Mouse (Mus musculus) lung, postnatal 0 days (tissue): ENCODE measurements around the gene C3. TPM values are rescaled to one million over a fixed set of nuclear protein-coding genes. Genes with fewer than 3 reads are reported as not detected.

Experiments
- ATAC-seq: fragments of 200-750 bp; cut with Nextera tagmentation; 2 replicates; pipeline ENCODE4 v1.8.0; 2017; ENCODE audit warnings: moderate library complexity
- DNase-seq: peaks from one replicate; pipeline ENCODE4 v3.0.0-alpha.2; 2016; ENCODE audit warnings: low spot score
- H3K27ac ChIP-seq: fragments of 300-500 bp; sonication (generic); 2 replicates; pipeline ENCODE4 v1.5.1; 2014; ENCODE audit warnings: antibody characterized with exemption, mild to moderate bottlenecking, low read length, mixed read lengths
- H3K27me3 ChIP-seq: fragments of 300-500 bp; sonication (generic); replicated peaks from 2 replicates; pipeline ENCODE4 v1.6.1; 2014; ENCODE audit warnings: low read length, mixed read lengths; ENCODE audit not compliant: insufficient read depth
- H3K36me3 ChIP-seq: fragments of 300-500 bp; sonication (generic); 2 replicates; pipeline ENCODE4 v1.6.1; 2014; ENCODE audit warnings: low read length, mixed read lengths; ENCODE audit not compliant: insufficient read depth
- H3K4me1 ChIP-seq: fragments of 300-500 bp; sonication (generic); 2 replicates; pipeline ENCODE4 v1.6.1; 2014; ENCODE audit warnings: antibody characterized with exemption, low read depth, low read length, mixed read lengths; ENCODE audit not compliant: insufficient read depth
- H3K4me2 ChIP-seq: fragments of 300-500 bp; sonication (generic); replicated peaks from 2 replicates; pipeline ENCODE4 v1.6.1; 2014; ENCODE audit warnings: low read depth, mild to moderate bottlenecking, low read length, moderate library complexity, mixed read lengths
- H3K4me3 ChIP-seq: fragments of 300-500 bp; sonication (generic); 2 replicates; pipeline ENCODE4 v1.5.1; 2014; ENCODE audit warnings: low read depth, low read length
- H3K9ac ChIP-seq: fragments of 300-500 bp; sonication (generic); replicated peaks from 2 replicates; pipeline ENCODE4 v1.6.1; 2014; ENCODE audit warnings: low read depth, mild to moderate bottlenecking
- H3K9me3 ChIP-seq: fragments of 300-500 bp; sonication (generic); 2 replicates; pipeline ENCODE4 v1.6.1; 2016; ENCODE audit warnings: low read length, mixed read lengths
- CTCF ChIP-seq: IDR thresholded peaks from 2 replicates; pipeline ENCODE4 v1.5.1; 2016; ENCODE audit warnings: antibody characterized with exemption, mild to moderate bottlenecking
- EP300 ChIP-seq: IDR thresholded peaks from 2 replicates; pipeline ENCODE4 v1.6.1; 2016; ENCODE audit warnings: antibody characterized with exemption, mild to moderate bottlenecking, control low read depth
- WGBS: fragments of 180-500 bp; shearing (Covaris S2); extraction: QIAGEN DNeasy Blood & Tissue Kit; methylation state at CpG from one replicate; pipeline ENCODE4 v1.1.7; 2014; 5-methylcytosine and 5-hydroxymethylcytosine counted together
- polyA plus RNA-seq: library from polyadenylated mRNA; unstranded; fragments of >200 nt; fragmentation: Nextera tagmentation; extraction: Ambion mirVana; gene quantifications from 2 replicates; pipeline ENCODE4 v1.2.1, GENCODE M21; 2015

Gene C3
- polyA plus RNA-seq, 1 experiment from 2014 or later: 55.0 TPM

DNA sequence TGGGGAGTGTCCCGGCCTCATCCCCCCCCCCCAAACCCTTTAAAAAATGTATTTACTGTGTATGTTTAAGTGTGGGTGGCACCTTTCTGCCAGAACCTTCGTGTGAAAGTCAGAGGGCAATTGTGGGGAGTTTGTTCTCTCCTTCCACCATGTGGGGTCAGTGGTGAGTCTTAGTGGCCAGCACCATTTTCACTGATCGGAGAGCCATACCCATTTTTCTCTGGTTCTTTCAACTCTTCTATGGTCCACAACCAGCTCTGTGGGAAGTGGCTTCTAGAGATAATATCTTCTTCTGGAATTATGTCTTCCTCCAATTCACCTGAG lies 8.1 kb downstream of the C3 start:
- Histone ChIP-seq H3K27me3 (no peaks in the 10 kb centered on the region), H3K9ac (no peak overlapping the region), H3K9me3 (no peaks in the 10 kb centered on the region), H3K4me3 (no peak overlapping the region), H3K4me2 (no peak overlapping the region), H3K4me1 (no peaks in the 10 kb centered on the region), H3K27ac (no peak overlapping the region), H3K36me3 (no peaks in the 10 kb centered on the region)
- ATAC-seq (no peak), DNase-seq (peak; percentile 69)
- WGBS: 16% methylated on average over 3 of the region's 3 CpGs
- TF ChIP-seq EP300 (no peak), CTCF (peak; percentile 72)

DNA sequence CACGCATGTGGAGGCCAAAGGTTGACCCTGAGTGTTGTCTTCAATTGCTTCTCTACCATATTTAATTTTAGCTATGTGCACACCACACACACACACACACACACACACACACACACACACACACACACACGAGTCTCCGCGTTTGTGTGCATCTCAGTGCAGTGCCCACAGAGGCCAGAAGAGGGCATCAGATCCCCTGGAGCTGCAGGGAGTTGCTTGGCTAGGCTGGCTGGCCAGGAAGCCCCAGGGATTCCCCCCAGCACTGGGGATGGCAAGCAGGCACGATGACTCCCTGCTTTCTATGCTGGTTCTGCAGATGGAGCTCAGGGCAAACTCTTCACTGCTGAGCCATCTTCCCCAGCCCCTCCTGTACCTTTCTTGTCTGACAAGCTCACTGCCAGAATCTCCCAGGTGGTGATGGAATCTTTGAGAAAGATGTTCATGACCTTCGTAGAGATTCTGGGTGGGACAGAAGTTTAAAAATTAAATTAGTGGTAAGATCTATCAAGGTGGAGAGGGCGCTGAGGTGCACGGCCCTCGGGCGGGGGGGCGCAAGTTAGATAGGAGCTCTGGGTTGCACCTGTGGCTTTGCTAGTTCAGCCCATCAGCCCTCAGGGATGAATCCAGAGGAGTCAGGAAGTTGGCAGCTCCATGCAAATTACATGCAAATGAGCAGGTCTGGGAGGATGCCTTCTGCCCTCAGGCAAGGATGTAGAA lies 8.6 kb downstream of the C3 start:
- no peaks in the 10 kb centered on the region for H3K4me1 ChIP-seq
- H3K9me3 ChIP-seq: no peaks in the 10 kb centered on the region
- H3K27ac ChIP-seq: no peak overlapping the region
- ATAC-seq (peak; percentile 39), DNase-seq (peak; percentile 58)
- 25% methylated on average over 11 of the region's 11 CpGs for whole genome bisulfite sequencing
- no peak overlapping the region for H3K4me2 ChIP-seq
- H3K9ac ChIP-seq: no peak overlapping the region
- H3K4me3 ChIP-seq: no peak overlapping the region
- TF ChIP-seq EP300 (no peak), CTCF (peak; percentile 89)
- no peaks in the 10 kb centered on the region for H3K36me3 ChIP-seq
- H3K27me3 ChIP-seq: no peaks in the 10 kb centered on the region

GRCm38 (mm10) chr17:57218335-57218900 lies 9.5 kb downstream of the C3 start:
- H3K36me3 ChIP-seq: no peaks in the 10 kb centered on the region
- H3K9ac ChIP-seq: no peak overlapping the region
- H3K27ac ChIP-seq: no peak overlapping the region
- H3K4me3 ChIP-seq: no peak overlapping the region
- WGBS: 52% methylated on average over 12 of the region's 12 CpGs
- no peaks in the 10 kb centered on the region for H3K9me3 ChIP-seq
- ATAC-seq: no peak
- no peak for DNase-seq
- no peak for TF ChIP-seq EP300
- no peaks in the 10 kb centered on the region for H3K27me3 ChIP-seq
- H3K4me1 ChIP-seq: no peaks in the 10 kb centered on the region
- H3K4me2 ChIP-seq: no peak overlapping the region

DNA sequence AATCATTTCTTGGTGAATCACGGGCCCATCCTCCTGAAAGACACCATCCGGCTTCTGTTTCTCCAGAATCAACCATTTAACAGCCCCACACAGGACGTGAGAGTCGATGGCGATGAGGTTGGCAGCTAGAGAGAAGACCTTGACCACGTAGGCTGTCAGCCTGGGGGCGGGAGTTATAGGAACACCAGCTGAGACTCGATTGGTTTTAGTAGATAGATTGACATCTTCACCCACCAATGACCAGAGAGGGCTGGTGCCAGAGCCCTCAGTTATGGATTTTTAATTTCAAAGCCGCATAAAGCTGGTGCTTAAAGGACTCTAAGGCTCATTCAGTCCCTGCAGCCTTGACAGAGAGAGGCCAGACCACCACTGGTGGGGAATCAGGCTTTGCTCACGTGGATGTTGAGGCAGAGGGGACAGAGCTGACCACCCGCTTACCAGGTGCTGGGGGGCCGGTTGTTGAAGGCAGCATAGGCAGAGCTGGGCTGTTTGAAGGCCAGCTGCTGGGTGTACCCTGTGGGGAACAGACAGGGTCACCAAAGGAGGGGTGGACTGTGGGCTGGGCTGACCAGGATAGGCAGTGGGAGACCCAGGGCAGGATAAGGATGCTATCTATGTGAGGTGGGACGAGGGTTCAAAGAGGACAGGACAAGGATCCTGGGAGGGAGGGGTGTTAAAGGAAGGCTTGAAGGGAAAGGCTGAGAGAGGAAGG lies 13.1 kb downstream of the C3 start:
- no peaks in the 10 kb centered on the region for H3K36me3 ChIP-seq
- H3K27ac ChIP-seq: no peak overlapping the region
- no peak overlapping the region for H3K9ac ChIP-seq
- no peaks in the 10 kb centered on the region for H3K4me1 ChIP-seq
- no peaks in the 10 kb centered on the region for H3K27me3 ChIP-seq
- WGBS: 38% methylated on average over 13 of the region's 13 CpGs
- 0 out of 2 replicates have a peak, but pooled peaks have one; percentile 33 for ATAC-seq
- no peak for DNase-seq
- H3K9me3 ChIP-seq: no peaks in the 10 kb centered on the region
- H3K4me3 ChIP-seq: no peak overlapping the region
- H3K4me2 ChIP-seq: no peak overlapping the region
- TF ChIP-seq EP300 (no peak), CTCF (no peak)

GRCm38 (mm10) chr17:57211501-57211900 lies 16.4 kb downstream of the C3 start:
- no peaks in the 10 kb centered on the region for H3K36me3 ChIP-seq
- H3K27me3 ChIP-seq: no peaks in the 10 kb centered on the region
- no peaks in the 10 kb centered on the region for H3K4me1 ChIP-seq
- no peaks in the 10 kb centered on the region for H3K9me3 ChIP-seq
- TF ChIP-seq EP300 (no peak), CTCF (no peak)
- no peak overlapping the region for H3K9ac ChIP-seq
- 63% methylated on average over 9 of the region's 9 CpGs for WGBS
- ATAC-seq (no peak), DNase-seq (no peak)
- H3K27ac ChIP-seq: no peak overlapping the region
- H3K4me2 ChIP-seq: no peak overlapping the region
- H3K4me3 ChIP-seq: no peak overlapping the region

DNA sequence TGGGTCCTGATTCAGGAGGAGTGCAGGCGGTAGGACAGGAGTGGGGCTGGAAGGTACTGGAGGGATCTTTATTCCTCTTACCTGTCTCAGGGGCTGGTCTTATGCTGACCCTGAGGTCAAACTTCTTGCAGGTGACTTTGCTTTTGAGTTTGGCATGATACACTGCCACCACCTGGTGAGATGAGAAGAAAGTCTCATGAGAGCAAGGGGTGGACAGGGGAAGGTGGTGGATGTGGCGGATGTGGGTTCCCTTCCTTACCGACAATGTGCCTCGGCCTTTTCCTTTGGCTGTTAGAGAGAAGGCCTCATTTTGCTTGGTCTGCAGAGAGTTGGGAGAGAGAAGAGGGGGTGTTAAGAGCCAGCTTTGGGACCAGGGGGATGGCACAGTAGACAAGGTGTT lies 18.6 kb downstream of the C3 start:
- H3K27me3 ChIP-seq: no peaks in the 10 kb centered on the region
- DNase-seq (no peak), ATAC-seq (no peak)
- H3K9ac ChIP-seq: no peak overlapping the region
- TF ChIP-seq CTCF (peak; percentile 31; the same call in 1 of the 2 replicates), EP300 (no peak)
- H3K4me1 ChIP-seq: no peaks in the 10 kb centered on the region
- H3K4me3 ChIP-seq: no peak overlapping the region
- WGBS: 73% methylated on average over 4 of the region's 4 CpGs
- H3K27ac ChIP-seq: no peak overlapping the region
- no peaks in the 10 kb centered on the region for H3K9me3 ChIP-seq
- H3K36me3 ChIP-seq: no peaks in the 10 kb centered on the region
- no peak overlapping the region for H3K4me2 ChIP-seq
